Mouse (Mus musculus) testis, adult 2 months (tissue): ENCODE data around the gene Nptxr. TPM values are rescaled to one million over a fixed set of nuclear protein-coding genes. Genes with fewer than 3 reads are reported as not detected.
A peak's percentile ranks its signal among the peaks of the same experiment; 100 is the strongest.

ENCODE experiments used
- H3K27ac ChIP-seq: fragments of 200-500 bp; 2 replicates; pipeline ENCODE4 v1.5.1; 2012; ENCODE audit warnings: low read depth, low read length; ENCODE audit not compliant: control insufficient read depth, insufficient read depth
- H3K27me3 ChIP-seq: fragments of 200-500 bp; 2 replicates; pipeline ENCODE4 v1.6.1; 2012; ENCODE audit warnings: mild to moderate bottlenecking, low read length, moderate library complexity; ENCODE audit not compliant: control insufficient read depth, insufficient read depth
- H3K36me3 ChIP-seq: fragments of 200-500 bp; 2 replicates; pipeline ENCODE4 v1.6.1; 2012; ENCODE audit warnings: mild to moderate bottlenecking, low read length; ENCODE audit not compliant: control insufficient read depth, insufficient read depth
- H3K4me1 ChIP-seq: fragments of 200-500 bp; 2 replicates; pipeline ENCODE4 v1.6.1; 2012; ENCODE audit warnings: low read length; ENCODE audit not compliant: control insufficient read depth, insufficient read depth
- H3K4me3 ChIP-seq: fragments of 200-500 bp; 2 replicates; pipeline ENCODE4 v1.5.1; 2012; ENCODE audit warnings: low read depth, mild to moderate bottlenecking, low read length, moderate library complexity, mixed read lengths; ENCODE audit not compliant: control insufficient read depth
- CTCF ChIP-seq: fragments of 200-500 bp; IDR thresholded peaks from 2 replicates; pipeline ENCODE4 v1.5.1; 2012; ENCODE audit warnings: low read depth, mild to moderate bottlenecking, inconsistent platforms, low read length, moderate library complexity; ENCODE audit not compliant: control insufficient read depth, insufficient read depth, insufficient replicate concordance
- POLR2A ChIP-seq: fragments of 200-500 bp; IDR thresholded peaks from 2 replicates; pipeline ENCODE4 v1.6.1; 2012; ENCODE audit warnings: low read depth, mild to moderate bottlenecking, inconsistent platforms, low read length, moderate library complexity; ENCODE audit not compliant: control insufficient read depth
- polyA plus RNA-seq: library from polyadenylated mRNA; depleted of rRNA; stranded (reverse); fragments of >200 nt; gene quantifications from 2 replicates; pipeline ENCODE4 v1.2.3, GENCODE M21; 2012

Nptxr gene
- polyA plus RNA-seq, 1 experiment = 36.6 TPM

DNA sequence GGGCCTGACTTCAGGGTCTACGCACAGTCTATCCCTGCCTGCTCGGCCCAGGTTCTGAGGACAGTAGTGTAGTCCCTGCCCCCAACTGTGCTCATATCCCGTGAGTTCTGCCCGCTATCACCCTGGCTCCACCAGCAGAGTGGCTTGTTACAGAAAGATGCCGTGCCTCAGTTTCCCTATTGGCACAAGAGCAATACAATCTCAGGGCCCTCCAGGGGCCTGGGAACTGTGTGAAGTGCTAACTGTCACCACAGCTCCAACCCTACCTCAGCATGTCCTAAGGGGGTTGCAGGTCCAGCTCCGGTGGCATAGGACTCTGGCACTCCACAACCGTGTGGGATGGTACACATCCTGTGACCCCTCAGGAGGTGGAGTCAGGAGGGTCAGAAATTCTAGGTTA lies 7.5 kb downstream of the Nptxr start:
- TF ChIP-seq POLR2A (no peak), CTCF (no peak)
- Histone ChIP-seq H3K4me3 (no peak overlapping the region), H3K4me1 (peaks cover 5% of the 10 kb centered on the region), H3K36me3 (no peaks in the 10 kb centered on the region), H3K27me3 (no peaks in the 10 kb centered on the region), H3K27ac (no peak overlapping the region)

DNA sequence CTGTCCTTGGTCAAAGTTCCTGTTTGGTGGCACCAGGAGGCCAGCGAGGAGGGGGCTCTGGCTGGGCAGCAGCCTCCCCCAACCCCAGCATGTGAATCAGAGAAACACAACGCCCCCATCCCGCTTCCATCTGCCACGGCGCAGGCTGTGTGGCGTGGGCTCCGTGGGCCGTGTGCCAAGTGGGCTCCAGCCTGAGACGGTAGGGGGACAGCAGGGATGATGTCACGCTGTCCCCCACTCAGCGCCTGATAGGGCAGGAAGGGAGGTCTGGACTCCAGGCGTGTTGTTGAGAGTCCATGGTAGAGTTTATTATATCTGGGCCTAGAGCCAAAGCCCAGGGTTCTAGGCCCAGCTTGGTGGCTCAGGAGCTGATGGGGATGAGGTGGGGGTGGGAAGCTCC lies 8.3 kb downstream of the Nptxr start:
- H3K4me1 ChIP-seq = peaks cover 5% of the 10 kb centered on the region
- no peak overlapping the region for H3K4me3 ChIP-seq
- H3K36me3 ChIP-seq = no peaks in the 10 kb centered on the region
- H3K27me3 ChIP-seq = no peaks in the 10 kb centered on the region
- no peak for TF ChIP-seq POLR2A
- no peak for TF ChIP-seq CTCF
- no peak overlapping the region for H3K27ac ChIP-seq

DNA sequence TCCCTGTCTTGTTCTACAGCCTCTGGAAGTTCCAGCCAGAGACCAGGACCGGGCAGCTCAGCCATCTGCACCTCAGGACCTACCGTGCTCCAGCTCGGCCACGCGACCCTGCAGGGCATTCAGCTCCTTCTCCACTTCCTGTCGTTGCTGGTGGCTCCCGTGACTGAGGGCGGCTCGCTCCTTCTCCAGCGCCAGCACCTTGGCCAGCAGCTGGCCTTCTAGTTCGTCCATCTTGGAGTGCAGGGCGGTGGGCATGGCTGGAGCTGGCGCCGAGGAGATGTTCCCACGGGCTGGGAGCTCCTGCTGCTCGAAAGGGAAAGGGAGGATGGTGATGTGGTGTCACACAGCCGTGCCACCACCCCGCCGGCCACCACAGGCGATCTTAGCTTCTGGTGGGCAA lies 10.4 kb downstream of the Nptxr start:
- Histone ChIP-seq H3K36me3 (no peaks in the 10 kb centered on the region), H3K27ac (no peak overlapping the region), H3K4me1 (peaks cover 8% of the 10 kb centered on the region), H3K27me3 (no peaks in the 10 kb centered on the region), H3K4me3 (no peak overlapping the region)
- TF ChIP-seq CTCF (no peak), POLR2A (no peak)

DNA sequence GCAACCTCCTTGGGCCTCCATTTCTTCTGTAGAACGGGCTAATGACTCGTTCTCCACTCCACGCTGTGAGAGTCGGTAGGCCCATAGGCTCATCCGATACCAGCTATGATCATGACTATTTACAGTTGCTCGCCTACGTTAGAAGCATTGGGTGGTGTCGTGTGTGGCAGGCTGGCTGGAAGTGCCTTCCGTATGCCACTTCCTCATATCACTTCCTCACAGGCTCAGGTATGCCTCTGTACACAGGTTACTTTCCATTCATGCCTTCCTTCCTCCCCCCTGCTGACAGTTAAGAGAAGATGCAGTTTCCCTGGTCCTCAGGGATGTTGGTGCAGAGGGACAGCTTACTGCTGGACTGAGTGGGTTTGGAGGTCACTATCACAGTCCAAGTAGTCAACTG lies 11.5 kb downstream of the Nptxr start:
- no peak for TF ChIP-seq CTCF
- no peak for TF ChIP-seq POLR2A
- Histone ChIP-seq H3K27ac (no peak overlapping the region), H3K27me3 (no peaks in the 10 kb centered on the region), H3K4me3 (no peak overlapping the region), H3K4me1 (peaks cover 8% of the 10 kb centered on the region), H3K36me3 (no peaks in the 10 kb centered on the region)

DNA sequence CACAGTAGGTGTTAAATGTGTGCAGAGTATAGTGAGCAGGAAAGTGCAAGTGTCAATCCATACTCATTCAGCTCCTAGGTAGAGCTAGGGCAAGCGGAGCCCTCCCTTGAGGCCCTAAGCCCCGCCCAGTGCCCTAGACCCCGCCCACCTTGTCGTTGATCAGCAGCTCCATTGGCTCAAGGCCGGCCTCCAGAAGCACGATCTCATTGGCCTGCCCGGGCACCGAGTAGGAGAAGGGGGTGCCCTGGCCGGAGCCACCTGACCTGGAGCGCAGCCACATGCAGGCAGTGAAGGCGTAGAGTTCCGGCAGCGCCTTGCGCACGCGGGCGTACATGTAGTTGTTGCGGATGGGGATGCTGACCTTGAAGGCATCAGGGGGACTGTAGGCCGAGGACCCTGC lies 12.1 kb downstream of the Nptxr start:
- H3K27me3 ChIP-seq = no peaks in the 10 kb centered on the region
- H3K36me3 ChIP-seq = no peaks in the 10 kb centered on the region
- H3K4me1 ChIP-seq = peaks cover 8% of the 10 kb centered on the region
- peak overlapping the region; percentile 3; the same call in 1 of the 2 replicates for H3K4me3 ChIP-seq
- no peak overlapping the region for H3K27ac ChIP-seq
- TF ChIP-seq CTCF (no peak), POLR2A (no peak)

DNA sequence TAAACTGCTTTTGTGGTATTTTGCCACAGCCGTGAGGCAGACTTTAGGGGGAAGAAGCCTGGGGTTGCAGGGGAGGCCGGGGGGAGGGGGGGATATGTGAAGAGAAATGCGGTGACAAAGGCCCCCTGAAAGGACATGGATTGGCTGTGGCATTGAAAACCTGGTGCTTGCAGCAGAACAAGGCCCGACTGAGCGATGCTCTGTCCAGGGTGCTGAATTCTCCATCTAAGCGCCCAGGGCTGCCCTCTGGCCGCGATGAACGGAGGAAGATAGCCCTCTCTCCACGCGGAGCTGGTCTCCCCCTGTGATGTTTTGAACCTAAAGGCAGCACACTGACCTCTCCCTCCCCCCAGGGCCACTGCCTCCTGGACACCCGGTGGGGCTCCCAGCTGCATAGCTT lies 13.1 kb downstream of the Nptxr start:
- H3K4me1 ChIP-seq = peaks cover 8% of the 10 kb centered on the region
- no peaks in the 10 kb centered on the region for H3K27me3 ChIP-seq
- H3K4me3 ChIP-seq = no peak overlapping the region
- no peak for TF ChIP-seq POLR2A
- TF ChIP-seq CTCF = no peak
- no peaks in the 10 kb centered on the region for H3K36me3 ChIP-seq
- no peak overlapping the region for H3K27ac ChIP-seq

DNA sequence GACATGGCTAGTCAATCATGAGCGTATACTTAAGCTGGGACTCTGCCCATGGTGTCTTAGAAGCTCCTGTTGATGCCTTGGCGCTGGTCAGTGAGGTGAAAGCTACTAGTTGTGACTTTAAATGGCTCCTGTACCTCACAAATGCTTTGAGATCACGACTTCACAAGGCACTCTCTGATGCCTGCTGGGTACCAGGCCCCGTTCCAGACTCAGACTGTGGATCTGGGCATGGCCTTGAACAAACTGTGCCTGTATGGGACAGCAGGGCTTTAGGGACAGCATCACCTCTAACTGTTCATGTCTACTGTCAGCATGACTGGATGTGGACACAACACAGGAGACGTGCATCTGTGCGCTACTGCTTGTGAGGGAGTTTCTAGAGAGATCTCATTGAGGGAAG lies 13.7 kb downstream of the Nptxr start:
- H3K4me1 ChIP-seq = peaks cover 8% of the 10 kb centered on the region
- H3K27me3 ChIP-seq = no peaks in the 10 kb centered on the region

DNA sequence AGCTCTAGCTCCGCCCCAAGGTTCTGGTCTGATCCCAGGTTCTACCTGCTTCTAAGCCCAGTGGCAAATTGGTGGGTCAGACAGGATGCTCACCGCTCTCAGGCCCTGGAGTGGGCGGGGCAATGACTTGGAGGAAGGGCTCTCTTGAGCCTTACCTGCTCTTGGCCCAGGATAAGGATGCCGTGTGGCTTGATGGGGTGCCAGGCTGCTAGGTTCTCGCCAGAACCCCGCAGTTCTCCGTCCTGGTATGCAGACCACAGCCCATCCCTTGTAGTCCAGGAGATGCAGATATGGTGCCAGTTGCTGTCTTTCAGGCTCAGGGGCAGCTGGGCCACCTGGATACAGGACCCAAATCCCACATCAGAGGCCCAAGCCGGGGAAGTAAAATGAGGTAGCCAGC lies 14.5 kb downstream of the Nptxr start:
- no peak for TF ChIP-seq POLR2A
- no peak for TF ChIP-seq CTCF
- H3K27me3 ChIP-seq = no peaks in the 10 kb centered on the region

More for the DNA sequence above, 13.7 kb downstream of the Nptxr start:
- TF ChIP-seq POLR2A (no peak), CTCF (no peak)
- Histone ChIP-seq H3K4me3 (peak overlapping the region; percentile 37; the same call in 1 of the 2 replicates), H3K36me3 (no peaks in the 10 kb centered on the region), H3K27ac (no peak overlapping the region)

More for the DNA sequence above, 14.5 kb downstream of the Nptxr start:
- H3K27ac ChIP-seq = no peak overlapping the region
- H3K36me3 ChIP-seq = no peaks in the 10 kb centered on the region
- peak overlapping the region; percentile 37 for H3K4me3 ChIP-seq
- H3K4me1 ChIP-seq = peaks cover 8% of the 10 kb centered on the region
